Mouse (Mus musculus) liver, postnatal 0 days (tissue): ENCODE measurements around the gene Kcnmb4.

Experiments used
- CTCF ChIP-seq: sonication (generic); IDR thresholded peaks from 2 replicates; pipeline ENCODE4 v1.5.1; 2016; ENCODE audit warnings: antibody characterized with exemption, low read depth
- EP300 ChIP-seq: IDR thresholded peaks from 2 replicates; pipeline ENCODE4 v1.6.1; 2016; ENCODE audit warnings: antibody characterized with exemption, low read depth, mild to moderate bottlenecking

- TF ChIP-seq CTCF (no peak), EP300 (no peak)
Measured at GRCm38 (mm10) chr10:116515590-116515989, 41.9 kb upstream of the Kcnmb4 start.
